Mouse (Mus musculus) large intestine, adult 2 months (tissue): ENCODE results near the gene Glg1. TPM values are rescaled to one million over a fixed set of nuclear protein-coding genes. Genes with fewer than 3 reads are reported as not detected.
"Not testable (repeated sequence)": the region's sequence is repeated elsewhere in the genome, so short reads cannot be mapped to it uniquely, and the experiment has no call there.

ENCODE experiments used
- DNase-seq: peaks from one replicate; pipeline ENCODE4 v3.0.0-alpha.2; 2012; ENCODE audit warnings: low read depth, low spot score
- WGBS: fragments of 180-500 bp; shearing (Covaris S2); methylation state at CpG from one replicate; pipeline ENCODE4 v1.1.7; 2018; 5-methylcytosine and 5-hydroxymethylcytosine counted together
- polyA plus RNA-seq: library from polyadenylated mRNA; depleted of rRNA; stranded (reverse); fragments of >200 nt; gene quantifications from 2 replicates; pipeline ENCODE4 v1.2.3, GENCODE M21; 2012; rRNA removed

Gene Glg1
- polyA plus RNA-seq, 1 experiment = 21.0 TPM

GRCm38 (mm10) chr8:111171661-111172060 is 87.4 kb downstream of the Glg1 start:
- WGBS = 85% methylated on average over 5 of the region's 5 CpGs
- no peak for DNase-seq

DNA sequence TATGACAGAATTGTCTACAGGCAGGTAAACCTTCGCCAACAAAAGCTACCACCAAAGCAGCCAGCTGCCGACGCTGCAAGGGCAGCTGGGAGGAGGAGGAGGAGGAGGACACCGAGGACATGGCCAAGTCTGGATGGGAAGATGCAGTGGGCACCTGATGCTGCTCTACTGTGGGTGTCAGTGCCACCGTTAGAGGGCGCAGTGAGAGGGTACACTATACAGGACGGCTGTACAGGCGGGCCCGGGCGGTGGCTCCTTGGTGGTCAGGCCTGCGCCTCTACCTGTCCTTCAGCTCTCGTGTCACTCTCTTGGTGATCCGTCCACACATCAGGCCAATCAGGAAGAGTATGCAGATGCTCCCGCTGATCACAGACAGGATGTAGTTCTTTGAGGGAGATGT is 101.4 kb downstream of the Glg1 start:
- no peak for DNase-seq
- WGBS = 41% methylated on average over 14 of the region's 14 CpGs

GRCm38 (mm10) chr8:111155721-111156436 is 103.1 kb downstream of the Glg1 start:
- DNase-seq = no peak
- WGBS = 89% methylated on average over 8 of the region's 8 CpGs

DNA sequence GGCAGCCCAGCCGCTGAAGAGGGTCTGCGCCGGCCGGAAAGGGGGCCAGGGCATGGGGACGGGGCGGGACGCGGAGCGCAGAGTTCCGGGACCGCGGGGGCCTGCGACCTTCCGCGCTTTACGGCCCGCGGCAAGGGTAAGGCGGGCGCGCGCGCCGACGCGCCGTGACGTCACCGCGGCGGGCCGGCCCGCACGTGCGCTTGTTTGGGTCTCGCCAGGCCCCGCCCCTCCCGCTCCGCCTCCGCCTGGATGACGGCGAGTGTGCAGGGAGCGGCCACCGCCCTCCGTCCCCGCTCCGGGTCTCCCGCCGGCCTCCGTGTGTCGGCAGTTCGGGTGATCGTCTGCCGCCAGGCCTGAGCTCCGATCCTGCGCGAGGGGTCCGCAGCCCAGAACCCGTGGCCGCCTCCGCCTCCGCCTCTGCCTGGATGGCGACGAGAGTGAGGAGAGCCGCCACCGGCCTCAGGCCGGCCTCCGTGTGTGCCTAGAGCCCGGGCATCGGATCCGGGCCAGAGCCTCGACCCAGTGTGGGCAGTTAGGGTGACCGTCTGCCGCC is 113.5 kb downstream of the Glg1 start:
- WGBS = 1% methylated on average over 69 of the region's 74 CpGs
- DNase-seq = peak; percentile 57

- not testable (repeated sequence) for DNase-seq
Measured at GRCm38 (mm10) chr8:111144901-111145459, 114.0 kb downstream of the Glg1 start.

DNA sequence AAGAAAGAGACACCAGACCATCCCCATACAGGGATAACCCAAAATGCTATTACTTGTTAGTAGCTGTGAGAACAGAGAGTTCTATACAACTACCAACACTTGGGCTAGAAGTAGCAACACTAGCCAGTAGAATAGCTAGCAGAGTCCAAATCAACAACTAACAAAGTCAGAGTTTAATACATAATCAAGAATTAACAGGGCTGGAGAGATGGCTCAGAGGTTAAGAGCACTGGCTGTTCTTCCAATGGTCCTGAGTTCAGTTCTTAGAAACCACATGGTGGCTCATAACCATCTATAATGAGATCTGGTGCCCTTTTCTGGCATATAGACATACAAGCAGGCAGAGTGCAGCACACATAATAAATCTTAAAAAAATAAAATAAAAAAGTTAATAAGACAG is 116.5 kb downstream of the Glg1 start:
- DNase-seq = no peak

More at GRCm38 (mm10) chr8:111144901-111145459, 114.0 kb downstream of the Glg1 start:
- WGBS = under 1% methylated on average over 61 of the region's 63 CpGs

- WGBS = 79% methylated on average over 2 of the region's 2 CpGs
- DNase-seq = no peak
Measured at GRCm38 (mm10) chr8:111130756-111131155, 128.3 kb downstream of the Glg1 start.

GRCm38 (mm10) chr8:111119481-111119880 is 139.5 kb downstream of the Glg1 start:
- DNase-seq = no peak
- 91% methylated on average over 3 of the region's 3 CpGs for WGBS

GRCm38 (mm10) chr8:111114891-111115290 is 144.1 kb downstream of the Glg1 start:
- DNase-seq = no peak
- WGBS = 94% methylated on average over 5 of the region's 5 CpGs

Other genes starting within 250 kb of the Glg1 start
- gene Ddx19b, start 227.5 kb downstream of the Glg1 start, polyA plus RNA-seq = 3.5 and 4.3 TPM in 2 replicates
- gene Aars, start 226.1 kb downstream of the Glg1 start, polyA plus RNA-seq = 27.9 and 37.2 TPM in 2 replicates
- 0.10 TPM in 1 of 2 replicates, not detected in the other for gene Exosc6, start 202.9 kb downstream of the Glg1 start, polyA plus RNA-seq
- gene Clec18a, start 166.8 kb downstream of the Glg1 start, polyA plus RNA-seq = 0.05 TPM in 1 of 2 replicates, not detected in the other
- 3.0 and 10.6 TPM in 2 replicates for gene Pdpr, start 164.6 kb downstream of the Glg1 start, polyA plus RNA-seq
- gene Rfwd3, start 41.0 kb upstream of the Glg1 start, polyA plus RNA-seq = 13.5 and 19.7 TPM in 2 replicates
- gene Mlkl, start 79.0 kb upstream of the Glg1 start, polyA plus RNA-seq = 3.8 and 5.4 TPM in 2 replicates
- 0.18 and 1.0 TPM in 2 replicates for gene Fa2h, start 134.6 kb upstream of the Glg1 start, polyA plus RNA-seq